Mouse (Mus musculus): ENCODE data around the gene Gm10197.

DNA sequence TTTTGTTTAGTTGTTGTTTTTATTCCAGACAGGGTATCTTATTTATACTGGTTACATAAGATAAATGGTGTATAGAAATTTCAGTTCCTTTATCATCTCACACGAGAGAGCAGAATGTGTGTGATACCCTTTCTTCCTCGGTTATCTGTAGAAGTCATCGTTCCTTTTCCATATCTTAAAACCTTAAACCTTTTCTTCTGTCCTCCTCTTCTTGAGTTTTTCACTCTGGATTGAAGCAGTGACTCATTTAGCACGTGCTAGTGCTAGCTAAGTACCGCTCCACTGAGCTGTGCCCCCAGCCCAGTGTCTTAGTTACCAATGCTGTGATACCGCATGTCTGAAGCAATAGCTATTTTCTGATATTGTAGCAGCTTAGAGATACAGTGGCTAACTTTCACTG lies 37.8 kb downstream of the Gm10197 start:
- no peak for TF ChIP-seq GATA1 (IDR thresholded peaks at IDR 0.05; ENCODE audit: low read length)
- TF ChIP-seq TAL1 (IDR thresholded peaks at IDR 0.05; ENCODE audit: low read length) = no peak

Measured in erythroblast, embryonic 14.5 days (primary cell).